Mouse (Mus musculus): ENCODE results near the gene Iqcb1. TPM values are rescaled to one million over a fixed set of nuclear protein-coding genes. Genes with fewer than 3 reads are reported as not detected.

The Iqcb1 gene
- total and polyA plus RNA-seq, 2 experiments from 2014 or later = 16.7 to 70.0 TPM

- WGBS = 90% methylated on average over 10 of the region's 10 CpGs
- no peak for TF ChIP-seq CTCF (IDR thresholded peaks at IDR 0.05)
- Histone ChIP-seq H3K9me3 (ENCODE audit: low read length) (no peaks in the 10 kb centered on the region), H3K4me1 (ENCODE audit: insufficient read depth, low read length) (no peaks in the 10 kb centered on the region), H3K4me3 (ENCODE audit: low read depth, low read length) (no peak overlapping the region), H3K4me2 (ENCODE audit: low read depth, low read length, poor library complexity, severe bottlenecking) (no peak overlapping the region), H3K9ac (replicated peaks; ENCODE audit: low read length, poor library complexity, severe bottlenecking) (no peak overlapping the region), H3K36me3 (ENCODE audit: insufficient read depth, low read length) (peaks cover 63% of the 10 kb centered on the region), H3K27me3 (ENCODE audit: insufficient read depth, low read length) (no peaks in the 10 kb centered on the region), H3K27ac (ENCODE audit: low read depth, low read length) (no peak overlapping the region)
- ATAC-seq (ENCODE audit: low FRiP score) (no peak), DNase-seq (ENCODE audit: low spot score) (no peak)
Measured at GRCm38 (mm10) chr16:36893317-36893716, 65.1 kb downstream of the Iqcb1 start.

- DNase-seq (ENCODE audit: low spot score) = no peak
- no peak for TF ChIP-seq CTCF (IDR thresholded peaks at IDR 0.05)
- Histone ChIP-seq H3K4me2 (ENCODE audit: low read depth, low read length, poor library complexity, severe bottlenecking) (no peak overlapping the region), H3K4me3 (ENCODE audit: low read depth, low read length) (no peak overlapping the region), H3K27ac (ENCODE audit: low read depth, low read length) (no peak overlapping the region), H3K4me1 (ENCODE audit: insufficient read depth, low read length) (no peaks in the 10 kb centered on the region), H3K27me3 (ENCODE audit: insufficient read depth, low read length) (no peaks in the 10 kb centered on the region), H3K9me3 (ENCODE audit: low read length) (no peaks in the 10 kb centered on the region), H3K36me3 (ENCODE audit: insufficient read depth, low read length) (peaks cover 65% of the 10 kb centered on the region), H3K9ac (replicated peaks; ENCODE audit: low read length, poor library complexity, severe bottlenecking) (no peak overlapping the region)
- ATAC-seq (ENCODE audit: low FRiP score) = no peak
- WGBS = 93% methylated on average over 6 of the region's 6 CpGs
Measured at GRCm38 (mm10) chr16:36896712-36897111, 68.5 kb downstream of the Iqcb1 start.

- H3K9me3 ChIP-seq (ENCODE audit: low read length) = no peaks in the 10 kb centered on the region
- no peak overlapping the region for H3K27ac ChIP-seq (ENCODE audit: low read depth, low read length)
- WGBS = 94% methylated on average over 5 of the region's 5 CpGs
- H3K4me1 ChIP-seq (ENCODE audit: insufficient read depth, low read length) = no peaks in the 10 kb centered on the region
- DNase-seq (ENCODE audit: low spot score) (no peak), ATAC-seq (ENCODE audit: low FRiP score) (no peak)
- H3K4me2 ChIP-seq (ENCODE audit: low read depth, low read length, poor library complexity, severe bottlenecking) = no peak overlapping the region
- no peak for TF ChIP-seq CTCF (IDR thresholded peaks at IDR 0.05)
- H3K9ac ChIP-seq (replicated peaks; ENCODE audit: low read length, poor library complexity, severe bottlenecking) = no peak overlapping the region
- no peaks in the 10 kb centered on the region for H3K27me3 ChIP-seq (ENCODE audit: insufficient read depth, low read length)
- no peak overlapping the region for H3K4me3 ChIP-seq (ENCODE audit: low read depth, low read length)
- H3K36me3 ChIP-seq (ENCODE audit: insufficient read depth, low read length) = peaks cover 45% of the 10 kb centered on the region
Measured at GRCm38 (mm10) chr16:36903156-36903555, 75.0 kb downstream of the Iqcb1 start.

GRCm38 (mm10) chr16:36911909-36912308 is 83.7 kb downstream of the Iqcb1 start:
- Histone ChIP-seq H3K27ac (ENCODE audit: low read depth, low read length) (no peak overlapping the region), H3K4me2 (ENCODE audit: low read depth, low read length, poor library complexity, severe bottlenecking) (no peak overlapping the region), H3K27me3 (ENCODE audit: insufficient read depth, low read length) (no peaks in the 10 kb centered on the region), H3K4me3 (ENCODE audit: low read depth, low read length) (no peak overlapping the region), H3K9me3 (ENCODE audit: low read length) (no peaks in the 10 kb centered on the region), H3K9ac (replicated peaks; ENCODE audit: low read length, poor library complexity, severe bottlenecking) (no peak overlapping the region), H3K4me1 (ENCODE audit: insufficient read depth, low read length) (no peaks in the 10 kb centered on the region), H3K36me3 (ENCODE audit: insufficient read depth, low read length) (peaks cover 60% of the 10 kb centered on the region)
- DNase-seq (ENCODE audit: low spot score) (no peak), ATAC-seq (ENCODE audit: low FRiP score) (no peak)
- TF ChIP-seq CTCF (IDR thresholded peaks at IDR 0.05) = no peak
- WGBS = 92% methylated on average over 10 of the region's 10 CpGs

- WGBS = 91% methylated on average over 13 of the region's 13 CpGs
- TF ChIP-seq CTCF (IDR thresholded peaks at IDR 0.05) = no peak
- Histone ChIP-seq H3K9me3 (ENCODE audit: low read length) (no peaks in the 10 kb centered on the region), H3K27ac (ENCODE audit: low read depth, low read length) (no peak overlapping the region), H3K4me1 (ENCODE audit: insufficient read depth, low read length) (no peaks in the 10 kb centered on the region), H3K36me3 (ENCODE audit: insufficient read depth, low read length) (peaks cover 62% of the 10 kb centered on the region), H3K4me3 (ENCODE audit: low read depth, low read length) (no peak overlapping the region), H3K4me2 (ENCODE audit: low read depth, low read length, poor library complexity, severe bottlenecking) (no peak overlapping the region), H3K9ac (replicated peaks; ENCODE audit: low read length, poor library complexity, severe bottlenecking) (no peak overlapping the region), H3K27me3 (ENCODE audit: insufficient read depth, low read length) (no peaks in the 10 kb centered on the region)
- ATAC-seq (ENCODE audit: low FRiP score) = no peak
- no peak for DNase-seq (ENCODE audit: low spot score)
Measured at GRCm38 (mm10) chr16:36912311-36912710, 84.1 kb downstream of the Iqcb1 start.

- no peak for ATAC-seq (ENCODE audit: low FRiP score)
- DNase-seq (ENCODE audit: low spot score) = no peak
- no peak overlapping the region for H3K4me2 ChIP-seq (ENCODE audit: low read depth, low read length, poor library complexity, severe bottlenecking)
- H3K9me3 ChIP-seq (ENCODE audit: low read length) = no peaks in the 10 kb centered on the region
- H3K27me3 ChIP-seq (ENCODE audit: insufficient read depth, low read length) = no peaks in the 10 kb centered on the region
- peaks cover 64% of the 10 kb centered on the region for H3K36me3 ChIP-seq (ENCODE audit: insufficient read depth, low read length)
- no peaks in the 10 kb centered on the region for H3K4me1 ChIP-seq (ENCODE audit: insufficient read depth, low read length)
- WGBS = 84% methylated on average over 5 of the region's 5 CpGs
- no peak overlapping the region for H3K9ac ChIP-seq (replicated peaks; ENCODE audit: low read length, poor library complexity, severe bottlenecking)
- H3K4me3 ChIP-seq (ENCODE audit: low read depth, low read length) = no peak overlapping the region
- TF ChIP-seq CTCF (IDR thresholded peaks at IDR 0.05) = no peak
- no peak overlapping the region for H3K27ac ChIP-seq (ENCODE audit: low read depth, low read length)
Measured at GRCm38 (mm10) chr16:36914195-36914594, 86.0 kb downstream of the Iqcb1 start.

Data from midbrain, postnatal 0 days (tissue).